Mouse (Mus musculus) heart, postnatal 0 days (tissue): Measurements from ENCODE around the gene Uvrag.

Experiments
- CTCF ChIP-seq: IDR thresholded peaks from 2 replicates; pipeline ENCODE4 v1.5.1; 2016; ENCODE audit warnings: antibody characterized with exemption, control low read depth, low read depth
- EP300 ChIP-seq: IDR thresholded peaks from 2 replicates; pipeline ENCODE4 v1.6.1; 2016; ENCODE audit warnings: antibody characterized with exemption, low read depth

DNA sequence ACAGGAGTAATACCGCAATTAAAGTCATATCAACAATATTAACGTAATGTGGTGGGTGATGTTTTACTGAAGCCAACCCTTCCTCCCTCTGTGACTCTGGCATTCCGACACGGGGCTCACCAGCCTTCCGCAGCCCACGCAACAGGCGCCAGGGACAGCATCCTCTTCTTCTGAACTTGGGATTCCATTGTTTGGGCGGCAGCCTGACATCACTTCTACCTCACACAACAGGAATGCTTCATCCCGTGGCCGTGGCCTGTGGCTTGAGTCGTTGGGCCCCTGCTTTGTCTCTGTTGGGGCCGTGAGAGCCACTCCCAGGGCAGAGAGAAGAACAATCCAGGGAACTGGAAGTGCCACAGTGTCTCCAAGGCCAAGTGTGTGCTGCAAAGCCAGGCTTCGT is 264.8 kb downstream of the Uvrag start:
- TF ChIP-seq EP300 (no peak), CTCF (no peak)
